Mouse (Mus musculus) stomach, embryonic 14.5 days (tissue): ENCODE data around the gene Ctnnbip1. TPM values are rescaled to one million over a fixed set of nuclear protein-coding genes. Genes with fewer than 3 reads are reported as not detected.

Experiments
- ATAC-seq: fragments of 200-750 bp; cut with Nextera tagmentation; 2 replicates; pipeline ENCODE4 v1.8.0; 2017; ENCODE audit warnings: low read depth, moderate TSS enrichment; ENCODE audit not compliant: insufficient number of reproducible peaks, insufficient read depth, low FRiP score
- H3K27ac ChIP-seq: fragments of 300-500 bp; sonication (generic); 2 replicates; pipeline ENCODE4 v1.5.1; 2014; ENCODE audit warnings: mild to moderate bottlenecking, low read length, moderate library complexity, mixed read lengths
- H3K27me3 ChIP-seq: fragments of 300-500 bp; sonication (generic); 2 replicates; pipeline ENCODE4 v1.6.1; 2014; ENCODE audit warnings: low read length, control low read depth, mixed read lengths; ENCODE audit not compliant: control insufficient read depth, insufficient read depth
- H3K36me3 ChIP-seq: fragments of 300-500 bp; sonication (generic); 2 replicates; pipeline ENCODE4 v1.6.1; 2014; ENCODE audit warnings: mild to moderate bottlenecking, control low read depth, low read length, moderate library complexity, mixed read lengths; ENCODE audit not compliant: control insufficient read depth, insufficient read depth
- H3K4me1 ChIP-seq: fragments of 300-500 bp; sonication (generic); 2 replicates; pipeline ENCODE4 v1.6.1; 2014; ENCODE audit warnings: low read length, control low read depth, mixed read lengths; ENCODE audit not compliant: control insufficient read depth, insufficient read depth
- H3K4me2 ChIP-seq: fragments of 300-500 bp; sonication (generic); replicated peaks from 2 replicates; pipeline ENCODE4 v1.6.1; 2014; ENCODE audit warnings: low read depth, low read length, control low read depth
- H3K4me3 ChIP-seq: fragments of 300-500 bp; sonication (generic); 2 replicates; pipeline ENCODE4 v1.5.1; 2014; ENCODE audit warnings: low read depth, low read length, control low read depth
- H3K9ac ChIP-seq: fragments of 300-500 bp; sonication (generic); replicated peaks from 2 replicates; pipeline ENCODE4 v1.6.1; 2014; ENCODE audit warnings: low read depth, mild to moderate bottlenecking, control low read depth, low read length, moderate library complexity, mixed read lengths
- H3K9me3 ChIP-seq: fragments of 300-500 bp; sonication (generic); 2 replicates; pipeline ENCODE4 v1.6.1; 2016; ENCODE audit warnings: low read depth, low read length, control low read depth; ENCODE audit not compliant: control insufficient read depth
- WGBS: fragments of 180-500 bp; shearing (Covaris S2); extraction: QIAGEN DNeasy Blood & Tissue Kit; methylation state at CpG from one replicate; pipeline ENCODE4 v1.1.7; 2014; 5-methylcytosine and 5-hydroxymethylcytosine counted together
- polyA plus RNA-seq: library from polyadenylated mRNA; unstranded; fragments of >200 nt; fragmentation: Nextera tagmentation; extraction: Ambion mirVana; gene quantifications from 2 replicates; pipeline ENCODE4 v1.2.1, GENCODE M21; 2014

Ctnnbip1 gene
- polyA plus RNA-seq, 1 experiment from 2014 or later = 57.7 TPM

- ATAC-seq = peak; percentile 29; the same call in 1 of the 2 replicates
- no peaks in the 10 kb centered on the region for H3K9me3 ChIP-seq
These were observed 50.6 kb downstream of the Ctnnbip1 start for GRCm38 (mm10) chr4:149568622-149569021.

GRCm38 (mm10) chr4:149569781-149570497, 51.9 kb downstream of the Ctnnbip1 start:
- Histone ChIP-seq H3K9ac (no peak overlapping the region), H3K4me1 (peaks cover 23% of the 10 kb centered on the region), H3K9me3 (no peaks in the 10 kb centered on the region), H3K27me3 (no peaks in the 10 kb centered on the region), H3K4me2 (no peak overlapping the region), H3K36me3 (no peaks in the 10 kb centered on the region), H3K4me3 (no peak overlapping the region), H3K27ac (no peak overlapping the region)
- no peak for ATAC-seq
- 76% methylated on average over 6 of the region's 6 CpGs for WGBS

More at GRCm38 (mm10) chr4:149568622-149569021, 50.6 kb downstream of the Ctnnbip1 start:
- no peak overlapping the region for H3K4me2 ChIP-seq
- no peak overlapping the region for H3K4me3 ChIP-seq
- H3K4me1 ChIP-seq = peaks cover 26% of the 10 kb centered on the region
- H3K27ac ChIP-seq = no peak overlapping the region; the same call in 1 of the 2 replicates
- no peaks in the 10 kb centered on the region for H3K27me3 ChIP-seq
- no peak overlapping the region for H3K9ac ChIP-seq
- 28% methylated on average over 6 of the region's 6 CpGs for WGBS
- no peaks in the 10 kb centered on the region for H3K36me3 ChIP-seq

GRCm38 (mm10) chr4:149570498-149570863, 52.4 kb downstream of the Ctnnbip1 start:
- no peak overlapping the region for H3K4me2 ChIP-seq
- no peaks in the 10 kb centered on the region for H3K36me3 ChIP-seq
- H3K4me3 ChIP-seq = no peak overlapping the region
- no peaks in the 10 kb centered on the region for H3K9me3 ChIP-seq
- 75% methylated on average over 4 of the region's 4 CpGs for WGBS
- H3K9ac ChIP-seq = no peak overlapping the region
- peaks cover 18% of the 10 kb centered on the region for H3K4me1 ChIP-seq
- no peak for ATAC-seq
- H3K27ac ChIP-seq = no peak overlapping the region
- H3K27me3 ChIP-seq = no peaks in the 10 kb centered on the region

- peak overlapping the region; percentile 44; the same call in 1 of the 2 replicates for H3K27ac ChIP-seq
- H3K27me3 ChIP-seq = no peaks in the 10 kb centered on the region
- no peak overlapping the region for H3K4me3 ChIP-seq
- H3K4me2 ChIP-seq = no peak overlapping the region
- no peak for ATAC-seq
- peaks cover 17% of the 10 kb centered on the region for H3K4me1 ChIP-seq
- H3K36me3 ChIP-seq = no peaks in the 10 kb centered on the region
- 68% methylated on average over 5 of the region's 5 CpGs for WGBS
- no peaks in the 10 kb centered on the region for H3K9me3 ChIP-seq
- H3K9ac ChIP-seq = no peak overlapping the region
These were observed 53.2 kb downstream of the Ctnnbip1 start for GRCm38 (mm10) chr4:149571209-149571608.

- Histone ChIP-seq H3K9me3 (no peaks in the 10 kb centered on the region), H3K9ac (no peak overlapping the region), H3K4me2 (no peak overlapping the region), H3K4me3 (no peak overlapping the region), H3K36me3 (no peaks in the 10 kb centered on the region), H3K27me3 (no peaks in the 10 kb centered on the region), H3K27ac (peak overlapping the region; percentile 44; the same call in 1 of the 2 replicates), H3K4me1 (peaks cover 17% of the 10 kb centered on the region)
- 40% methylated on average over 8 of the region's 8 CpGs for WGBS
- peak; percentile 21; the same call in 1 of the 2 replicates for ATAC-seq
These were observed 53.7 kb downstream of the Ctnnbip1 start for GRCm38 (mm10) chr4:149571651-149572149.

- Histone ChIP-seq H3K4me1 (peaks cover 21% of the 10 kb centered on the region), H3K27me3 (no peaks in the 10 kb centered on the region), H3K9ac (no peak overlapping the region), H3K27ac (no peak overlapping the region), H3K4me3 (no peak overlapping the region), H3K4me2 (no peak overlapping the region), H3K9me3 (no peaks in the 10 kb centered on the region), H3K36me3 (no peaks in the 10 kb centered on the region)
- 32% methylated on average over 5 of the region's 9 CpGs for WGBS
- no peak for ATAC-seq
These were observed 54.4 kb downstream of the Ctnnbip1 start for GRCm38 (mm10) chr4:149572446-149572845.

- WGBS = 53% methylated on average over 8 of the region's 8 CpGs
- H3K4me3 ChIP-seq = no peak overlapping the region
- H3K4me2 ChIP-seq = no peak overlapping the region
- no peaks in the 10 kb centered on the region for H3K27me3 ChIP-seq
- peak overlapping the region; percentile 2; the same call in 1 of the 2 replicates for H3K27ac ChIP-seq
- no peak overlapping the region for H3K9ac ChIP-seq
- H3K36me3 ChIP-seq = no peaks in the 10 kb centered on the region
- H3K4me1 ChIP-seq = peaks cover 21% of the 10 kb centered on the region
- H3K9me3 ChIP-seq = no peaks in the 10 kb centered on the region
- no peak for ATAC-seq
These were observed 54.8 kb downstream of the Ctnnbip1 start for GRCm38 (mm10) chr4:149572851-149573250.

GRCm38 (mm10) chr4:149574391-149574821, 56.4 kb downstream of the Ctnnbip1 start:
- Histone ChIP-seq H3K4me1 (peaks cover 21% of the 10 kb centered on the region), H3K4me2 (no peak overlapping the region), H3K27me3 (no peaks in the 10 kb centered on the region), H3K4me3 (no peak overlapping the region), H3K9me3 (no peaks in the 10 kb centered on the region), H3K9ac (no peak overlapping the region), H3K27ac (no peak overlapping the region), H3K36me3 (no peaks in the 10 kb centered on the region)
- no peak for ATAC-seq
- WGBS = 68% methylated on average over 14 of the region's 14 CpGs
